Mouse (Mus musculus) thymus, postnatal 36 days (tissue): ENCODE data around the gene Zfp358.
A peak's percentile ranks its signal among the peaks of the same experiment; 100 is the strongest.

Source experiments
- DNase-seq, 2 experiments: peaks; one replicate each; pipeline ENCODE4 v3.0.0; 2022; ENCODE audit warnings: mixed read lengths in 2 of 2

Zfp358 gene

GRCm38 (mm10) chr8:3500235-3501090 lies 7.5 kb downstream of the Zfp358 start, which contains the start of gene Mcoln1:
TSS of gene Mcoln1 (plus strand) at chr8:3500457.
- DNase-seq = peak; percentile 97 to 98

- no peak for DNase-seq
These were observed 9.3 kb downstream of the Zfp358 start for GRCm38 (mm10) chr8:3502217-3502616.

GRCm38 (mm10) chr8:3507979-3508754 lies 15.2 kb downstream of the Zfp358 start:
- no peak for DNase-seq

- DNase-seq = no peak
These were observed 21.8 kb downstream of the Zfp358 start for GRCm38 (mm10) chr8:3514681-3515247.

- DNase-seq = peak; percentile 85 to 87
These were observed 22.3 kb downstream of the Zfp358 start, which contains the start of gene Pnpla6 for GRCm38 (mm10) chr8:3515260-3515671. TSS of gene Pnpla6 (plus strand) at chr8:3515384.

GRCm38 (mm10) chr8:3515771-3516417 lies 23.0 kb downstream of the Zfp358 start:
- DNase-seq = peak; percentile 35

- peak; percentile 89 to 92 for DNase-seq
These were observed 23.6 kb downstream of the Zfp358 start for GRCm38 (mm10) chr8:3516450-3517116.

- DNase-seq = no peak
These were observed 24.2 kb downstream of the Zfp358 start for GRCm38 (mm10) chr8:3517117-3517495.

- DNase-seq = no peak
These were observed 29.2 kb downstream of the Zfp358 start for GRCm38 (mm10) chr8:3522007-3522697.

- no peak for DNase-seq
These were observed 37.9 kb downstream of the Zfp358 start for GRCm38 (mm10) chr8:3530816-3531215.

GRCm38 (mm10) chr8:3531936-3532335 lies 39.0 kb downstream of the Zfp358 start:
- DNase-seq = no peak

- DNase-seq = peak in 1 of 2 experiments; percentile 39
These were observed 43.3 kb downstream of the Zfp358 start for GRCm38 (mm10) chr8:3536053-3536841.

GRCm38 (mm10) chr8:3536940-3537339 lies 44.0 kb downstream of the Zfp358 start:
- no peak for DNase-seq

- DNase-seq = no peak
These were observed 44.7 kb downstream of the Zfp358 start for GRCm38 (mm10) chr8:3537666-3538065.

- no peak for DNase-seq
These were observed 46.2 kb downstream of the Zfp358 start for GRCm38 (mm10) chr8:3539146-3539545.

- DNase-seq = no peak
These were observed 47.1 kb downstream of the Zfp358 start for GRCm38 (mm10) chr8:3540076-3540475.

- DNase-seq = no peak
These were observed 53.6 kb downstream of the Zfp358 start for GRCm38 (mm10) chr8:3546511-3546910.
